Mouse (Mus musculus) G1E (cell line): ENCODE data around the gene Xpo5. TPM values are rescaled to one million over a fixed set of nuclear protein-coding genes. Genes with fewer than 3 reads are reported as not detected.

Experiments used
- ATAC-seq: 2 replicates; pipeline ENCODE4 v1.8.0; 2016; ENCODE audit warnings: mild to moderate bottlenecking; ENCODE audit not compliant: insufficient number of reproducible peaks, poor library complexity, low FRiP score, severe bottlenecking; ENCODE audit errors: extremely low read depth
- DNase-seq: peaks from one replicate; pipeline ENCODE4 v3.0.0; 2012; ENCODE audit warnings: low spot score
- H3K27me3 ChIP-seq: 2 replicates; pipeline ENCODE4 v1.6.1; 2012; ENCODE audit warnings: mild to moderate bottlenecking, low read length, inconsistent platforms; ENCODE audit not compliant: insufficient read depth
- H3K36me3 ChIP-seq: replicated peaks from 2 replicates; pipeline ENCODE3; 2012; ENCODE audit warnings: mild to moderate bottlenecking, inconsistent platforms
- H3K4me1 ChIP-seq: 2 replicates; pipeline ENCODE4 v1.6.1; 2012; ENCODE audit warnings: low read depth, low read length, inconsistent platforms, mixed read lengths; ENCODE audit not compliant: insufficient read depth
- H3K4me3 ChIP-seq: 2 replicates; pipeline ENCODE4 v1.5.1; 2012; ENCODE audit warnings: low read depth, mild to moderate bottlenecking, inconsistent platforms, low read length, moderate library complexity, mixed read lengths
- H3K9me3 ChIP-seq: replicated peaks from 2 replicates; pipeline ENCODE4 v1.6.1; 2012; ENCODE audit warnings: inconsistent platforms
- CTCF ChIP-seq: IDR thresholded peaks from 2 replicates; pipeline ENCODE4 v1.5.1; 2012; ENCODE audit warnings: low read depth, low read length, inconsistent platforms, mixed read lengths
- GATA1 ChIP-seq: IDR thresholded peaks from 2 replicates; pipeline ENCODE4 v1.6.1; 2012; ENCODE audit warnings: borderline replicate concordance, low read length, inconsistent platforms, mixed read lengths
- GATA2 ChIP-seq: IDR thresholded peaks from 2 replicates; pipeline ENCODE4 v1.6.1; 2012; ENCODE audit warnings: low read depth, low read length, inconsistent platforms, borderline replicate concordance
- POLR2AphosphoS5 ChIP-seq: IDR thresholded peaks from 2 replicates; pipeline ENCODE4 v1.6.1; 2012; ENCODE audit warnings: low read depth, low read length, inconsistent platforms; ENCODE audit not compliant: insufficient replicate concordance
- TAL1 ChIP-seq: conservative IDR thresholded peaks from 2 replicates; pipeline ENCODE4 v1.6.1; 2012; ENCODE audit warnings: low read depth, low read length, inconsistent platforms, mixed read lengths
- polyA plus RNA-seq: library from polyadenylated mRNA; stranded (reverse); fragments of >175 nt; gene quantifications from 2 replicates; pipeline ENCODE4 v1.2.3, GENCODE M21; 2012
- total RNA-seq, 2 experiments: library from RNA; stranded (forward) in 1 of 2; stranded (reverse) in 1 of 2; fragments of 200-1000 nt in 1 of 2; fragments of >200 nt in 1 of 2; fragmentation: Nextera tagmentation in 1 of 2; gene quantifications; 2 replicates each; pipeline ENCODE4 v1.2.3; 2014 to 2017

Gene Xpo5
- total and polyA plus RNA-seq, 3 experiments: 24.8 to 65.6 (median 55.3) TPM

GRCm38 (mm10) chr17:46284653-46285052 lies 82.1 kb downstream of the Xpo5 start:
- Histone ChIP-seq H3K27me3 (peaks cover 34% of the 10 kb centered on the region), H3K36me3 (peaks cover 23% of the 10 kb centered on the region), H3K4me3 (no peak overlapping the region), H3K4me1 (peaks cover 38% of the 10 kb centered on the region), H3K9me3 (no peaks in the 10 kb centered on the region)
- no peak for ATAC-seq
- TF ChIP-seq TAL1 (no peak), POLR2AphosphoS5 (no peak), GATA1 (no peak), CTCF (no peak), GATA2 (no peak)
- DNase-seq: no peak

GRCm38 (mm10) chr17:46285407-46285806 lies 82.8 kb downstream of the Xpo5 start:
- H3K4me1 ChIP-seq: peaks cover 34% of the 10 kb centered on the region

GRCm38 (mm10) chr17:46287678-46288095 lies 85.1 kb downstream of the Xpo5 start:
- no peaks in the 10 kb centered on the region for H3K36me3 ChIP-seq
- TF ChIP-seq GATA1 (no peak), POLR2AphosphoS5 (no peak), CTCF (no peak), TAL1 (no peak), GATA2 (no peak)
- ATAC-seq (no peak), DNase-seq (no peak)
- H3K9me3 ChIP-seq: no peaks in the 10 kb centered on the region
- H3K4me1 ChIP-seq: peaks cover 15% of the 10 kb centered on the region
- peaks cover 50% of the 10 kb centered on the region for H3K27me3 ChIP-seq
- no peak overlapping the region for H3K4me3 ChIP-seq

More at GRCm38 (mm10) chr17:46285407-46285806, 82.8 kb downstream of the Xpo5 start:
- ATAC-seq: no peak
- H3K9me3 ChIP-seq: no peaks in the 10 kb centered on the region
- H3K4me3 ChIP-seq: no peak overlapping the region
- H3K27me3 ChIP-seq: peaks cover 38% of the 10 kb centered on the region
- TF ChIP-seq GATA2 (no peak), POLR2AphosphoS5 (no peak), GATA1 (no peak), CTCF (no peak), TAL1 (no peak)
- H3K36me3 ChIP-seq: peaks cover 15% of the 10 kb centered on the region
- DNase-seq: no peak

Other genes with a start within 250 kb of the Xpo5 start
- gene Vegfa, start 170.4 kb upstream of the Xpo5 start, total RNA-seq (2014; fragmentation: Nextera tagmentation): 106 and 145 TPM in 2 replicates
- gene Vegfa, start 170.4 kb upstream of the Xpo5 start, total RNA-seq (2017): 94.1 and 120 TPM in 2 replicates
- 51.6 and 56.0 TPM in 2 replicates for gene Vegfa, start 170.4 kb upstream of the Xpo5 start, polyA plus RNA-seq
- 66.4 and 87.7 TPM in 2 replicates for gene Mrps18a, start 91.8 kb upstream of the Xpo5 start, total RNA-seq (2014; fragmentation: Nextera tagmentation)
- 55.3 and 71.3 TPM in 2 replicates for gene Mrps18a, start 91.8 kb upstream of the Xpo5 start, total RNA-seq (2017)
- 88.7 and 110 TPM in 2 replicates for gene Mrps18a, start 91.8 kb upstream of the Xpo5 start, polyA plus RNA-seq
- not detected in 2 replicates for gene Rsph9, start 58.6 kb upstream of the Xpo5 start, total RNA-seq (2014; fragmentation: Nextera tagmentation)
- gene Rsph9, start 58.6 kb upstream of the Xpo5 start, total RNA-seq (2017): 0.12 TPM in 1 of 2 replicates, not detected in the other
- not detected in 2 replicates for gene Rsph9, start 58.6 kb upstream of the Xpo5 start, polyA plus RNA-seq
- gene Mad2l1bp, start 49.2 kb upstream of the Xpo5 start, total RNA-seq (2014; fragmentation: Nextera tagmentation): 21.7 and 27.4 TPM in 2 replicates
- 12.7 and 14.0 TPM in 2 replicates for gene Mad2l1bp, start 49.2 kb upstream of the Xpo5 start, total RNA-seq (2017)
- 7.8 and 12.8 TPM in 2 replicates for gene Mad2l1bp, start 49.2 kb upstream of the Xpo5 start, polyA plus RNA-seq
- 41.7 and 182 TPM in 2 replicates for gene Gtpbp2, start 41.8 kb upstream of the Xpo5 start, total RNA-seq (2014; fragmentation: Nextera tagmentation)
- gene Gtpbp2, start 41.8 kb upstream of the Xpo5 start, total RNA-seq (2017): 30.3 and 31.8 TPM in 2 replicates
- 55.0 and 61.1 TPM in 2 replicates for gene Gtpbp2, start 41.8 kb upstream of the Xpo5 start, polyA plus RNA-seq
- 24.8 and 25.7 TPM in 2 replicates for gene Polh, start 137 bp upstream of the Xpo5 start, total RNA-seq (2014; fragmentation: Nextera tagmentation)
- gene Polh, start 137 bp upstream of the Xpo5 start, total RNA-seq (2017): 33.3 and 34.6 TPM in 2 replicates
- gene Polh, start 137 bp upstream of the Xpo5 start, polyA plus RNA-seq: 2.2 and 2.8 TPM in 2 replicates
- 56.4 and 76.2 TPM in 2 replicates for gene Polr1c, start 45.3 kb downstream of the Xpo5 start, total RNA-seq (2014; fragmentation: Nextera tagmentation)
- gene Polr1c, start 45.3 kb downstream of the Xpo5 start, total RNA-seq (2017): 64.1 and 71.0 TPM in 2 replicates
- 17.7 and 26.6 TPM in 2 replicates for gene Polr1c, start 45.3 kb downstream of the Xpo5 start, polyA plus RNA-seq
- 31.3 and 32.5 TPM in 2 replicates for gene Yipf3, start 45.3 kb downstream of the Xpo5 start, total RNA-seq (2014; fragmentation: Nextera tagmentation)
- gene Yipf3, start 45.3 kb downstream of the Xpo5 start, total RNA-seq (2017): 28.1 and 40.0 TPM in 2 replicates
- 72.2 and 72.4 TPM in 2 replicates for gene Yipf3, start 45.3 kb downstream of the Xpo5 start, polyA plus RNA-seq
- 0.38 TPM in 1 of 2 replicates, not detected in the other for gene Lrrc73, start 50.7 kb downstream of the Xpo5 start, total RNA-seq (2014; fragmentation: Nextera tagmentation)
- 0.27 and 0.70 TPM in 2 replicates for gene Lrrc73, start 50.7 kb downstream of the Xpo5 start, total RNA-seq (2017)
- gene Lrrc73, start 50.7 kb downstream of the Xpo5 start, polyA plus RNA-seq: 1.5 and 2.4 TPM in 2 replicates
- gene Tjap1, start 80.2 kb downstream of the Xpo5 start, total RNA-seq (2014; fragmentation: Nextera tagmentation): 35.3 and 48.1 TPM in 2 replicates
- gene Tjap1, start 80.2 kb downstream of the Xpo5 start, total RNA-seq (2017): 12.9 and 13.0 TPM in 2 replicates
- gene Tjap1, start 80.2 kb downstream of the Xpo5 start, polyA plus RNA-seq: 110 and 121 TPM in 2 replicates
- not detected in 2 replicates for gene Dlk2, start 94.6 kb downstream of the Xpo5 start, total RNA-seq (2014; fragmentation: Nextera tagmentation)
- 0.22 TPM in 1 of 2 replicates, not detected in the other for gene Dlk2, start 94.6 kb downstream of the Xpo5 start, total RNA-seq (2017)
- not detected in 2 replicates for gene Dlk2, start 94.6 kb downstream of the Xpo5 start, polyA plus RNA-seq
- gene Abcc10, start 125.6 kb downstream of the Xpo5 start, total RNA-seq (2014; fragmentation: Nextera tagmentation): 8.6 and 9.4 TPM in 2 replicates
- 3.1 and 3.8 TPM in 2 replicates for gene Abcc10, start 125.6 kb downstream of the Xpo5 start, total RNA-seq (2017)
- 11.6 and 11.7 TPM in 2 replicates for gene Abcc10, start 125.6 kb downstream of the Xpo5 start, polyA plus RNA-seq
- gene Zfp318, start 180.9 kb downstream of the Xpo5 start, total RNA-seq (2014; fragmentation: Nextera tagmentation): 45.3 and 46.6 TPM in 2 replicates
- gene Zfp318, start 180.9 kb downstream of the Xpo5 start, total RNA-seq (2017): 25.2 and 27.5 TPM in 2 replicates
- 3.5 and 4.1 TPM in 2 replicates for gene Zfp318, start 180.9 kb downstream of the Xpo5 start, polyA plus RNA-seq
- not detected in 2 replicates for gene Crip3, start 226.1 kb downstream of the Xpo5 start, total RNA-seq (2014; fragmentation: Nextera tagmentation)
- gene Crip3, start 226.1 kb downstream of the Xpo5 start, total RNA-seq (2017): 0.12 TPM in 1 of 2 replicates, not detected in the other
- not detected in 2 replicates for gene Crip3, start 226.1 kb downstream of the Xpo5 start, polyA plus RNA-seq
- not detected in 2 replicates for gene Slc22a7, start 235.7 kb downstream of the Xpo5 start, total RNA-seq (2014; fragmentation: Nextera tagmentation)
- gene Slc22a7, start 235.7 kb downstream of the Xpo5 start, total RNA-seq (2017): not detected in 2 replicates
- not detected in 2 replicates for gene Slc22a7, start 235.7 kb downstream of the Xpo5 start, polyA plus RNA-seq